Mouse (Mus musculus): ENCODE measurements around the gene Anapc7. TPM values are rescaled to one million over a fixed set of nuclear protein-coding genes. Genes with fewer than 3 reads are reported as not detected.

The Anapc7 gene
- 10 to 100 TPM; 44.4 to 44.5 TPM for total RNA-seq (2021)

- intact Hi-C loops (cut with DNase I) = loop anchor here (5.0 kb wide), 2 partner anchors 206 to 306 kb away; no protein-coding TSS in a partner anchor
- no peak for DNase-seq
Measured at GRCm38 (mm10) chr5:122421271-122422068, at the start of gene Anapc7. Gene Anapc7, plus strand, starts transcription at chr5:122421693.

GRCm38 (mm10) chr5:122372192-122372769, 49.2 kb upstream of the Anapc7 start, which contains the start of gene Fam216a:
Gene Fam216a, minus strand, starts transcription at chr5:122372364.
- intact Hi-C loops (cut with DNase I) = no loop called here
- peak; percentile 99 to 100 for DNase-seq

GRCm38 (mm10) chr5:122372878-122373277, 48.6 kb upstream of the Anapc7 start:
- DNase-seq = no peak
- intact Hi-C loops (cut with DNase I) = no loop called here

GRCm38 (mm10) chr5:122377101-122377833, 44.2 kb upstream of the Anapc7 start:
- no peak for DNase-seq
- intact Hi-C loops (cut with DNase I) = no loop called here

- intact Hi-C loops (cut with DNase I) = no loop called here
Measured at GRCm38 (mm10) chr5:122378171-122378570, 43.3 kb upstream of the Anapc7 start.

GRCm38 (mm10) chr5:122379374-122380155, 41.9 kb upstream of the Anapc7 start:
- intact Hi-C loops (cut with DNase I) = no loop called here
- peak; percentile 75 to 84 for DNase-seq

More at GRCm38 (mm10) chr5:122378171-122378570, 43.3 kb upstream of the Anapc7 start:
- no peak for DNase-seq

- intact Hi-C loops (cut with DNase I) = loop anchor here (5.0 kb wide), 3 partner anchors 103 to 258 kb away; no protein-coding TSS in a partner anchor
Measured at GRCm38 (mm10) chr5:122390006-122390405, 31.5 kb upstream of the Anapc7 start.

GRCm38 (mm10) chr5:122390671-122391070, 30.8 kb upstream of the Anapc7 start:
- no peak for DNase-seq
- intact Hi-C loops (cut with DNase I) = loop anchor here (5.0 kb wide), 3 partner anchors 103 to 258 kb away; no protein-coding TSS in a partner anchor

More at GRCm38 (mm10) chr5:122390006-122390405, 31.5 kb upstream of the Anapc7 start:
- no peak for DNase-seq

GRCm38 (mm10) chr5:122391178-122391785, 30.2 kb upstream of the Anapc7 start:
- no peak for DNase-seq
- intact Hi-C loops (cut with DNase I) = loop anchor here (5.0 kb wide), 3 partner anchors 104 to 259 kb away; no protein-coding TSS in a partner anchor

- DNase-seq = peak; percentile 93 to 95
- intact Hi-C loops (cut with DNase I) = loop anchor here (5.0 kb wide), 3 partner anchors 104 to 259 kb away; no protein-coding TSS in a partner anchor
Measured at GRCm38 (mm10) chr5:122391786-122392180, 29.7 kb upstream of the Anapc7 start, which contains the start of gene Arpc3. Gene Arpc3, plus strand, starts transcription at chr5:122391878.

- DNase-seq = peak; percentile 34 to 54
- intact Hi-C loops (cut with DNase I) = loop anchor here (5.0 kb wide), 3 partner anchors 105 to 260 kb away; no protein-coding TSS in a partner anchor
Measured at GRCm38 (mm10) chr5:122392227-122393004, 29.1 kb upstream of the Anapc7 start.

- intact Hi-C loops (cut with DNase I) = loop anchor here (5.0 kb wide), 3 partner anchors 107 to 262 kb away; no protein-coding TSS in a partner anchor
- peak; percentile 76 to 89 for DNase-seq
Measured at GRCm38 (mm10) chr5:122393887-122394286, 27.6 kb upstream of the Anapc7 start.

GRCm38 (mm10) chr5:122396791-122397190, 24.7 kb upstream of the Anapc7 start:
- intact Hi-C loops (cut with DNase I) = no loop called here
- peak; percentile 61 to 64 for DNase-seq

GRCm38 (mm10) chr5:122397495-122397894, 24.0 kb upstream of the Anapc7 start:
- intact Hi-C loops (cut with DNase I) = no loop called here
- DNase-seq = no peak

- DNase-seq = peak in 1 of 2 experiments; percentile 34
- intact Hi-C loops (cut with DNase I) = loop anchor here (5.0 to 10.0 kb wide), 2 partner anchors 227 to 325 kb away; no protein-coding TSS in a partner anchor
Measured at GRCm38 (mm10) chr5:122399871-122400270, 21.6 kb upstream of the Anapc7 start.

- intact Hi-C loops (cut with DNase I) = loop anchor here (5.0 to 10.0 kb wide), 2 partner anchors 227 to 324 kb away; no protein-coding TSS in a partner anchor
Measured at GRCm38 (mm10) chr5:122400628-122401302, 20.7 kb upstream of the Anapc7 start.

GRCm38 (mm10) chr5:122401303-122401640, 20.2 kb upstream of the Anapc7 start:
- peak; percentile 83 to 86 for DNase-seq
- intact Hi-C loops (cut with DNase I) = loop anchor here (5.0 to 10.0 kb wide), 2 partner anchors 226 to 324 kb away; no protein-coding TSS in a partner anchor

More at GRCm38 (mm10) chr5:122400628-122401302, 20.7 kb upstream of the Anapc7 start:
- peak; percentile 83 to 88 for DNase-seq

- intact Hi-C loops (cut with DNase I) = loop anchor here (5.0 to 10.0 kb wide), 2 partner anchors 225 to 323 kb away; no protein-coding TSS in a partner anchor
- no peak for DNase-seq
Measured at GRCm38 (mm10) chr5:122402160-122402559, 19.3 kb upstream of the Anapc7 start.
